Mouse (Mus musculus) lung, adult 2 months (tissue): Measurements from ENCODE around the gene Cd80.

Source experiments
- CTCF ChIP-seq: fragments of 200-500 bp; IDR thresholded peaks from 2 replicates; pipeline ENCODE4 v1.5.1; 2011; ENCODE audit warnings: mild to moderate bottlenecking, low read length, control low read depth; ENCODE audit not compliant: insufficient read depth
- POLR2A ChIP-seq: fragments of 200-500 bp; IDR thresholded peaks from 2 replicates; pipeline ENCODE4 v1.6.1; 2011; ENCODE audit warnings: low read depth, mild to moderate bottlenecking, control low read depth, low read length, borderline replicate concordance; ENCODE audit errors: extremely low read depth

DNA sequence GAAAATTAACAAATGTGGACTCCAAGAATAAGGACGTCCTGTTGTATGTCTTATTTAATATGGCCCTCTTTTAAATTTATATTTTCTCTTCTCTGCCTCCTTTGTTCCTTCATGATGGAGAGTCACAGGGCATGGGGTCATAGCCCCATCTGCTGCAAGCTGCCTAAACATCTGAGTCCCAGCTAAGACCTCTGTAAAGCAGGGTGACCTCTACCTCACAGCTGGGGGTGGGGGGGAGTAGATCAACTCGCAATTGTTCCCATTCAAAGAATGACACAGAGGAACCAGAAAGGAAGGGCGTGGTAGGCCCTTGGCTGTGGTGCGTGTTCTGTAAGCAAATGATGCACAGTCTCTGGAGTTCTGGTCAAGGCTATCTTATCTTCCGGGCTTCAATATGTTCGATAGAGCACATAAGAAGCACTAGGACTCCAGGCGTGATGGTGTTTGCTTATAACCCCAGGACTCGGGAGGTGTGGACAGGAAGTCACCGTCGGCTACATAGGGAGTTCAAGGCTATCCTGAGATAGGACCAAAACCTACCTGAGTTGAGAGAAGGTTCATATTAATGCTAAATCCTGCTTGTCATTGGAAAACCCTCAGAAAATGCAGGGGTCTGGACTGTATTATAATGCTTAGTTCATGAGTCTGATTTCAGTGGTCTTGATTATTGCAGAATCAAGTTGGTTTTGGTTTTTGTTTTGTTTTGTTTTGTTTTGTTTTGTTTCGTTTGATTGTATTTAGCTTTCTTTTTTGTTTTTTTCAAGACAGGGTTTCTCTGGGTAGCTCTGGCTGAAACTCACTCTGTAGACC is 16.5 kb downstream of the Cd80 start:
- no peak for TF ChIP-seq CTCF
- TF ChIP-seq POLR2A, result no peak
